Mouse (Mus musculus): ENCODE results near the gene 4921524J17Rik.

4921524J17Rik gene

GRCm38 (mm10) chr8:85432168-85433016, at the start of gene 4921524J17Rik:
Gene 4921524J17Rik, minus strand, starts transcription at chr8:85432833.
- peak; percentile 23; the same call in 1 of the 2 replicates for TF ChIP-seq GATA4 (IDR thresholded peaks at IDR 0.05; ENCODE audit: insufficient replicate concordance, low read length)

DNA sequence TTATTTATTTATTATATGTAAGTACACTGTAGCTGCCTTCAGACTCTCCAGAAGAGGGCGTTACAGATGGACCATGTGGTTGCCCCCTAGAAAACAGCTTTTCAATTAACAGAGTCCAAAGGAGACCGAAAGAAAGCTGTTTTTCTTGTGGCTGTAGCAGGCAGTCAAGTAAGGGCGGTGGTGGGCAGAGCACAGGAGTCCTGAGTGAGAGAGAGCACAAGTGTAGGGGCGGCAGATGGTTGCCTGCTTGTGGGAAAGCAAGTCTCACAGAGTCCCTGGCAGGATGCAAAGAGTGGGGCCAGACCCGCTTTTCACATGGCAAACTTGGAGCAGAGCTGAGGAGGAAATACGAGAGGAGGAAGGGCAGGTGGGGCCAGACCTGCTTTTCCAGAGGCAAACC, 49.8 kb upstream of the 4921524J17Rik start:
- no peak for TF ChIP-seq GATA4 (IDR thresholded peaks at IDR 0.05; ENCODE audit: insufficient replicate concordance, low read length)

- TF ChIP-seq GATA4 (IDR thresholded peaks at IDR 0.05; ENCODE audit: insufficient replicate concordance, low read length) = no peak
Measured at GRCm38 (mm10) chr8:85481900-85482299, 49.3 kb upstream of the 4921524J17Rik start.

- no peak for TF ChIP-seq GATA4 (IDR thresholded peaks at IDR 0.05; ENCODE audit: insufficient replicate concordance, low read length)
Measured at GRCm38 (mm10) chr8:85479710-85480109, 47.1 kb upstream of the 4921524J17Rik start.

- TF ChIP-seq GATA4 (IDR thresholded peaks at IDR 0.05; ENCODE audit: insufficient replicate concordance, low read length) = peak; percentile 92
Measured at GRCm38 (mm10) chr8:85478397-85478796, 45.8 kb upstream of the 4921524J17Rik start.

DNA sequence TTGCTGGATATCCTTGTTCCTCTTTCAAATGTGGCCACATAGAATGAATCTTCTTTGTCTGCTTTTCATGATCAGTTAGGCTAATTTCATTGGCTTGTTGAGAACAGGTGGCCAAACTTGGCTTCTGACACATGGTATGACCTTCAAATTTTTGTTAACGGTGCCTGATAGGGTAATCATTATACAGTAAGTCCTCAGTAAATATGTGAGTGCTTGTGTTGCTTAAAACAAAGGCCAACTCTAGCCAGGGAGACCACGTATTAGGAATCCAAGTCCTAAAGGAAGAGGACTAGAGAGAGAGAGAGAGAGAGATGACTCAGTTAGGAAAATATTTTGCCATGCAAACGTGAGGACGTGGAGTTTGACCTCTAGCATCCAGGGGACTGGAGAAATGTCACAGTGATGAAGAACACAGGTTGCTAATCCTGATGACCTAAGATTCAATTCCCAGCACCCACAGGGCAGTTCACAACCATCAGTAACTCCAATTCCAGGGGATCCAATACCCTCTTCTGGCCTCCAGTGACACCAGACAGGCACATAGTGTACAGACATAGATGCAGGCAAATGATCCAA, 44.4 kb upstream of the 4921524J17Rik start:
- no peak for TF ChIP-seq GATA4 (IDR thresholded peaks at IDR 0.05; ENCODE audit: insufficient replicate concordance, low read length)

DNA sequence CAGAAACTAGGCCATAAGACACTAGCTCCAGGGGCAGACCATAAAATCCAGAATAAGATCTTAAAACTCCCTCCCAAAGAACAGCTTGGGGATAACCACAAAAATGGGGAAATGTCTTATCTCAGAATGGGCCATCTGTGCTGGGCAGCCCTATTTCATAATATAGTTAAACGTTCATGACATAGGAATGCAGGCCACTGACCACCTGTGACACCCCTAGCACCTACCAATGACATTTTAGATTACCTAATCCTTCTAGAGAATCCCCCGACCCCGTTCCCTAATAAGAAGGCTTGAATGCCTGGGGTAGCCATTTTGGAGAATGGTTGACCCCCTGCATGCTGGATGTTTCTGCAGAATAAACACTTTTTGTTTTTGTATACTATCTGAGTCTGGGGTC, 42.3 kb upstream of the 4921524J17Rik start:
- no peak for TF ChIP-seq GATA4 (IDR thresholded peaks at IDR 0.05; ENCODE audit: insufficient replicate concordance, low read length)

GRCm38 (mm10) chr8:85473246-85473645, 40.6 kb upstream of the 4921524J17Rik start:
- TF ChIP-seq GATA4 (IDR thresholded peaks at IDR 0.05; ENCODE audit: insufficient replicate concordance, low read length) = no peak

DNA sequence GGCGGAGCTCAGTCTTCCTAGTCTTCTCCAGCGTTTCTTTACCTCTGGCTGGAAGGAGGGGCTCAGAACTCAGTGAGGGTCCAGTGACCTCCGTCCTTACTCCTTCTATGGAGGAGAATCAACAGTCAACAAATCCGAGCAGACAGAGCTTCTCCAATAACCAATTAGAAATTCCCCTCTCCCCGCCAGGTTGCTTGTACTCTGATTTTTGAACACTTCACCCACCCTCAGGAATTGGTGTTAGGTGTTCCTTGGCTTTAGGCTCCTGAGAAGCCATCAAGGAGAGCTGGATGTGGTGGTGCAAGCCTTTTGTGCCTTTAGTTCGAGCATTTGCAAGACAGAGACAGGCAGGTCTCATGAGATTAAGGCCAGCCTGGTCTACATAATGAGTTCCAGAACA, 40.2 kb upstream of the 4921524J17Rik start:
- TF ChIP-seq GATA4 (IDR thresholded peaks at IDR 0.05; ENCODE audit: insufficient replicate concordance, low read length) = no peak

DNA sequence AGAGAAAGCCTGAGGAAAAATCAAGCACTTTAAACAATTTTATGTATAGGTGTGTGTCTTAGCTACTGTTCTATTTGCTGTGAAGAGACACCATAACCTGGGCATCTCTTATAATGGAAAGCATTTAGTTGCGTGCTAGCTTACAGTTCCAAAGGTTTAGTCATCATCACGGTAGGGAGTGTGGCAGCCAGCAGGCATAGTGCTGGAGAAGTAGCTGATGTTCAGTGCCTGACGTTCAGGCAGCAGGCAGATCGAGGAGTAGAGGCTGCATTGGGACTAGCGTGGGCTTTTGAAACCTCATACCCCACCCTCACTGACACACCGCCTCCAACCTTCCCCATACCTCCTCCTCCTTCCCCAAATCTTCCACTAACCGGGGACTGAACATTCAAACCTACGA, 38.1 kb upstream of the 4921524J17Rik start:
- no peak for TF ChIP-seq GATA4 (IDR thresholded peaks at IDR 0.05; ENCODE audit: insufficient replicate concordance, low read length)

DNA sequence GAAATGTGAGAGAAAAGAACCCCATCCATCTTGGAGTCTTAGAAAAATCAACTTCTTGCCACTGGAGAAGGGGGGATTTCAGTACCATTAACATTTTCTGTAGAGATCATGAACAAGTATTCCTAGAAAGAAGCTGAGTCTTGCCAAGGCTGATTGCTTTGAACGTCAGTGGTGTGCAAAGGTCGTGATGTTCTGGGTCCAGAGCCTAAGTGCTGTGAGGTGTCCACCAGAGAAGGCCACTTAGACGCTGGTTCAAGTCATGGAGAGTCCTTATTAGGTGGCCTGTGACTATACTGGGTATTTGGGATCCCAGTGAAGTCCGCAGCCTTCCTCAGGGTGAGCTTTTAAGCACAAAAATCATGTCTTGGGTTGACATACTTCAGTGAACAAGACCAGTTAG, 33.4 kb upstream of the 4921524J17Rik start:
- TF ChIP-seq GATA4 (IDR thresholded peaks at IDR 0.05; ENCODE audit: insufficient replicate concordance, low read length) = no peak

DNA sequence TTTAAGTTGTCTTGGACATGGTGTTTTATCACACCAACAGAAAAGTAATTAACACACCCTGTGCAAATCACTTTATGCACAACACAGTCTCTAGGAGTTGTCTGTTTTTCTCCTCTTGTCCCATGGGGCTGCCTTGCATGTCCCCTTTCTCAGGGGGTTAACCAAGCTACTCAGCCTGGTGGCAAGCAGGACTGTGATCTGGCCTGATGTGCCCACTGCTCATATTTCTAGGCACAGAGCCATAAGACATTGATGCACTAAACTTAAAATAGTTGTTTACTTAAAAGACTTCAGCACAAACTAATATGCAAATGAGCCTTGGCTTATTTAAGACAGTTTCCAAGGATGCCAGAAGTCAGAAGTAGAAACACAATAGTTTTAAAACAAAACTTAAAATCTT, 31.7 kb upstream of the 4921524J17Rik start:
- TF ChIP-seq GATA4 (IDR thresholded peaks at IDR 0.05; ENCODE audit: insufficient replicate concordance, low read length) = no peak

GRCm38 (mm10) chr8:85462441-85462840, 29.8 kb upstream of the 4921524J17Rik start:
- no peak for TF ChIP-seq GATA4 (IDR thresholded peaks at IDR 0.05; ENCODE audit: insufficient replicate concordance, low read length)

- TF ChIP-seq GATA4 (IDR thresholded peaks at IDR 0.05; ENCODE audit: insufficient replicate concordance, low read length) = no peak
Measured at GRCm38 (mm10) chr8:85461377-85461776, 28.7 kb upstream of the 4921524J17Rik start.

DNA sequence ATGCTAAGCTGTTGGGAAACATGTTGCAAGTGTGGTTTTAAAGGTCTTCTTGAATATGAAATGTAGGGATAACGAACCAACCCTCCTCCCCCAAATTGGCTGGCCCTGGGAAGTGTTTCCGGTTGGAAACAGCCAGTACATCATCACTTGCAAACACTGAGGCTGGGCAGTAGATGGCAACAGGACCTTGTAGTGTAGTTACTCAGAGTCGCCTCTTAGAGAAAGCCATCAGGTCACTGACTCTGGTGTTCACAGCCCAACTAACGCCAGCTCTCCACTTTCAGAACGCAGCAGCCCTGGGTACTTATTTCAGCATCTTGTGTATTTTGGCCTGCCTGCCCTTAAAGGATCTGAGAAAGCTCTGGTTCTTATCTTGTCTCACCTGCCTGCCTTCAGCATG, 28.2 kb upstream of the 4921524J17Rik start:
- no peak for TF ChIP-seq GATA4 (IDR thresholded peaks at IDR 0.05; ENCODE audit: insufficient replicate concordance, low read length)

DNA sequence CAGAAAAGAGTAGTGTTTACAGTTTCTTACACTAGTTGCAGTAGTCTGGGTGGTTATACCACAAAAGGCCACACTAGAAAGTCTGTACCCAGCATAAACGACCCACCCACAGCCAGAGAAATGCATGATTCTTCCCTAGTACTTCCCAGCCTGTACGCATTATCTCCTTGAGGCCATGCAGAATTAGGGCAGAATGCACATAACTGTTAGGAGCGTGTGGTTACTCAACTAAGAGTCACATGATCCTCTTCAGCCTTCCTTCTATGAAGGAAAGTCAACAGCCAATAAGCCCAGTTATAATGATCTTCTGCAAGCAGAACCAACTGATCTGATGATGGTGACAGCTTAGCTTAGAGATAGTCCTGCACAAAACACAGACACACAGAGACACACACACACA, 26.9 kb upstream of the 4921524J17Rik start:
- TF ChIP-seq GATA4 (IDR thresholded peaks at IDR 0.05; ENCODE audit: insufficient replicate concordance, low read length) = no peak

Data from liver, adult (tissue).